In genomic region chr9:104269349-104269871, GRCm38 (mm10) we compare ENCODE assay signal across 10 mouse cellular contexts. TPM values are rescaled to one million over a fixed set of nuclear protein-coding genes. Genes with fewer than 3 reads are reported as not detected.
DNase-seq lines count a peak whose midpoint lies in the region; ATAC-seq and TF ChIP-seq lines count a peak whose summit lies in the region.
"Had no signal": no experiment of that assay in that cellular context is flagged by ENCODE, and none has a peak within 500 bp of the region (broad histone marks: within the 10 kb centered on the region; RNA-seq: fewer than 3 reads in every experiment).

No protein-coding gene starts in this region.

- H3K27me3 ChIP-seq in kidney, embryonic 14.5 days (ENCODE audit: control insufficient read depth, insufficient read depth, low read length), result no peaks in the 10 kb centered on the region
- H3K27me3 ChIP-seq in kidney, adult 2 months (replicated peaks; ENCODE audit: control insufficient read depth, insufficient read depth, low read length), result no peaks in the 10 kb centered on the region
- no peaks in the 10 kb centered on the region for H3K27me3 ChIP-seq in midbrain, embryonic 14.5 days (ENCODE audit: control insufficient read depth, insufficient read depth, low read length)
- H3K27me3 ChIP-seq: embryonic facial prominence, embryonic 12.5 days had no signal

- DNase-seq in kidney, adult 2 months, result no peak
- DNase-seq in B cell, adult 2 months, result peak; percentile 26 to 28
- DNase-seq in midbrain, embryonic 14.5 days, result peak; percentile 14
- no peak for DNase-seq in adrenal gland, postnatal 14 days
- DNase-seq in gastrocnemius, adult 18-20 months (ENCODE audit: low spot score), result no peak
- no peak for DNase-seq in thymus, postnatal 0 days (ENCODE audit: low spot score)

- WGBS in kidney, embryonic 14.5 days, result 38% methylated on average over 10 of the region's 10 CpGs
- 35% methylated on average over 10 of the region's 10 CpGs for WGBS in kidney, adult 2 months
- WGBS in midbrain, embryonic 14.5 days, result 25% methylated on average over 10 of the region's 10 CpGs

- ATAC-seq in kidney, embryonic 14.5 days (ENCODE audit: low FRiP score, low TSS enrichment), result peak; percentile 39; the same call in 1 of the 2 replicates
- peak; percentile 81 for ATAC-seq in common myeloid progenitor, adult 5-6 weeks (replicated peaks; ENCODE audit: low read depth, poor library complexity, severe bottlenecking)
- ATAC-seq in midbrain, embryonic 14.5 days (ENCODE audit: low FRiP score, low TSS enrichment), result no peak

- no peaks in the 10 kb centered on the region for H3K4me1 ChIP-seq in kidney, embryonic 14.5 days (ENCODE audit: control insufficient read depth, insufficient read depth, low read length)
- H3K4me1 ChIP-seq in kidney, adult 2 months (ENCODE audit: control insufficient read depth, insufficient read depth, low read length), result no peaks in the 10 kb centered on the region
- H3K4me1 ChIP-seq in midbrain, embryonic 14.5 days (ENCODE audit: control insufficient read depth, insufficient read depth, low read length), result no peaks in the 10 kb centered on the region
- H3K4me1 ChIP-seq: embryonic facial prominence, embryonic 12.5 days had no signal

- H3K4me3 ChIP-seq in kidney, embryonic 14.5 days (ENCODE audit: low read length), result no peak overlapping the region
- H3K4me3 ChIP-seq in kidney, adult 2 months (ENCODE audit: insufficient read depth, low read depth, low read length), result no peak overlapping the region
- no peak overlapping the region for H3K4me3 ChIP-seq in midbrain, embryonic 14.5 days (replicated peaks; ENCODE audit: low read depth, low read length)
- H3K4me3 ChIP-seq: embryonic facial prominence, embryonic 12.5 days had no signal

- H3K9me3 ChIP-seq in kidney, embryonic 14.5 days (ENCODE audit: control insufficient read depth, low read length), result no peaks in the 10 kb centered on the region
- H3K9me3 ChIP-seq in midbrain, embryonic 14.5 days (ENCODE audit: control insufficient read depth, low read length), result no peaks in the 10 kb centered on the region
- H3K9me3 ChIP-seq: embryonic facial prominence, embryonic 12.5 days had no signal

- H3K36me3 ChIP-seq in kidney, embryonic 14.5 days (ENCODE audit: control insufficient read depth, insufficient read depth, low read length), result no peaks in the 10 kb centered on the region
- no peaks in the 10 kb centered on the region for H3K36me3 ChIP-seq in kidney, adult 2 months (ENCODE audit: control insufficient read depth, insufficient read depth, low read length)
- no peaks in the 10 kb centered on the region for H3K36me3 ChIP-seq in midbrain, embryonic 14.5 days (ENCODE audit: control insufficient read depth, insufficient read depth, low read length)
- H3K36me3 ChIP-seq: embryonic facial prominence, embryonic 12.5 days had no signal

- TF ChIP-seq POLR2A in kidney, adult 2 months (IDR thresholded peaks at IDR 0.05; ENCODE audit: low read depth, low read length), result no peak

- no peak overlapping the region for H3K9ac ChIP-seq in kidney, embryonic 14.5 days (ENCODE audit: low read depth, low read length)
- H3K9ac ChIP-seq in midbrain, embryonic 14.5 days (replicated peaks; ENCODE audit: low read length), result no peak overlapping the region
- H3K9ac ChIP-seq: embryonic facial prominence, embryonic 12.5 days; liver, embryonic 14.5 days had no signal

- no peak overlapping the region for H3K27ac ChIP-seq in kidney, embryonic 14.5 days (ENCODE audit: low read depth, low read length)
- H3K27ac ChIP-seq in kidney, adult 2 months (ENCODE audit: insufficient read depth, low read depth, low read length), result no peak overlapping the region
- 0 out of 2 replicates have a peak overlapping the region, but pooled peaks have one; percentile 13 for H3K27ac ChIP-seq in midbrain, embryonic 14.5 days (replicated peaks; ENCODE audit: low read depth, low read length)
- H3K27ac ChIP-seq: embryonic facial prominence, embryonic 12.5 days; liver, embryonic 14.5 days had no signal

- TF ChIP-seq CTCF in kidney, adult 2 months (conservative IDR thresholded peaks at IDR 0.05; ENCODE audit: insufficient read depth, insufficient read length, low read depth, low read length), result no peak

- no peak overlapping the region for H3K4me2 ChIP-seq in kidney, embryonic 14.5 days (replicated peaks; ENCODE audit: low read depth, low read length)
- H3K4me2 ChIP-seq in midbrain, embryonic 14.5 days (ENCODE audit: low read length), result no peak overlapping the region
- H3K4me2 ChIP-seq: embryonic facial prominence, embryonic 12.5 days had no signal

RNA-seq across cellular contexts. Expression of gene Dnajc13, which starts 6.7 kb away (rescaled TPM):
- polyA plus RNA-seq in kidney, embryonic 14.5 days (2014; fragmentation: Nextera tagmentation; extraction: Ambion mirVana), result 31.0 and 31.9 TPM in 2 replicates
- polyA plus RNA-seq in kidney, adult 2 months (2012; rRNA removed), result 104 and 129 TPM in 2 replicates
- total RNA-seq in common myeloid progenitor, adult 5-6 weeks (2017), result 42.0 and 48.6 TPM in 2 replicates
- 27.6 and 32.0 TPM in 2 replicates for polyA plus RNA-seq in midbrain, embryonic 14.5 days (2014; fragmentation: Nextera tagmentation; extraction: Ambion mirVana)
- total RNA-seq in adrenal gland, postnatal 14 days (2021), result 39.8 and 43.7 TPM in 2 replicates
- total RNA-seq in gastrocnemius, adult 18-20 months (2021), result 10 to 100 TPM; 29.0 to 31.3 TPM
- 37.9 and 39.7 TPM in 2 replicates for polyA plus RNA-seq in thymus, postnatal 0 days (2015; fragmentation: Nextera tagmentation; extraction: Ambion mirVana)

Comparison
In these comparisons a context has a peak if more than half of its experiments do, and no peak if none do; other contexts are left out.
1. DNase-seq: peak in B cell, adult 2 months (2 of 2) and midbrain, embryonic 14.5 days (single experiment); none in kidney, adult 2 months (single experiment), adrenal gland, postnatal 14 days (single experiment), gastrocnemius, adult 18-20 months (single experiment) and thymus, postnatal 0 days (single experiment).